Mouse (Mus musculus) adipose tissue, adult 10 weeks (tissue): Measurements from ENCODE around the gene Rps19bp1. TPM values are rescaled to one million over a fixed set of nuclear protein-coding genes. Genes with fewer than 3 reads are reported as not detected.

Source experiments
- polyA plus RNA-seq: library from polyadenylated mRNA; stranded (reverse); fragments of 350-450 nt; fragmentation: Illumina TruSeq; extraction: RNeasy Lipid Tissue Mini Kit (QIAGEN cat#74804); gene quantifications from one replicate; pipeline ENCODE4 v1.2.3, GENCODE M21; 2014; ENCODE audit warnings: low read depth, low replicate concordance

The Rps19bp1 gene
- 31.2 TPM for polyA plus RNA-seq

GRCm38 (mm10) chr15:80263610-80264575 is at the start of gene Rps19bp1:
TSS of gene Rps19bp1 (minus strand) at chr15:80264315.

GRCm38 (mm10) chr15:80286851-80287415 is 22.8 kb upstream of the Rps19bp1 start, which contains the start of gene Cacna1i:
TSS of gene Cacna1i (plus strand) at chr15:80287238.

DNA sequence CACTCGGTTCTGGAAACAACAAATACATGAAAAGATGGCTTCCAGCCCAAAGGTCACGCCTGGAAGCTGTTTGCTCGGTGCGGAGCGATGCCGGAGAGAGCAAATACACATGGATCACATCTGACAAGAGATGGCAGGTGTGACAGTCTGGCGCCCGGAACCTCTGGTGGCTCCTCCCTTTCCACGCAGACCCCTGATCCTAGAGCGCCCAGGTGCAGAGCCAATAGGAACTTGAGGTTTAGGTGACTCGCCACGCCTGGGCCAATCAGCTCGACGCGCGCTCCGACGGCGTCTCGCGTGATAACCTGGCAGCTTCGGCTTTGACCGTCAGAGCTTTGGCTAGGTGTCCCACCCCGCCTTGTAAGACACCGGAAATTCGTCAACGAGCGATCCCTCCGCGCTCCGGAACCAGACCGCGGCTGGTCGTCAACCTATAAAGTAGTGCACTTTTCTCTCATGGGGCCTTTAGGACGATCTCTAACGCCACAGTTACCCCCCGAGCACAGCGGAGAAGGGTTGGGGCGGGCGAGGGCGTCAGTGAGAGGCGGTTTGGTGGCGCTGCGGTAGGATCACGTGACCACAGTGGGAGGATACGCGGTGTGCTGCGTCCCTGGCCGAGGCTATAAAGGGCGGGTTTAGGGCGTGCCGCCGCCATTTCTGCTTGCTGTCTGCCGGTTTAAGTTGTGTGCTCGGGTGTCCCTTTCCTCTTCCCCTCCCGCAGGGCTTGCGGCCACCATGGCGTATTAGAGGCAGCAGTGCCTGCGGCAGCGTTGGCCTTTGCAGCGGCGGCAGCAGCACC is 9.1 kb downstream of the Rps19bp1 start, which contains the start of gene Atf4:
Gene Atf4 (plus strand): TSS at position 338 of the 799 bp plus-strand sequence.

GRCm38 (mm10) chr15:80235535-80235934 is 28.6 kb downstream of the Rps19bp1 start, which contains the start of gene AC140267.1:
TSS of gene AC140267.1 (plus strand) at chr15:80235835.

DNA sequence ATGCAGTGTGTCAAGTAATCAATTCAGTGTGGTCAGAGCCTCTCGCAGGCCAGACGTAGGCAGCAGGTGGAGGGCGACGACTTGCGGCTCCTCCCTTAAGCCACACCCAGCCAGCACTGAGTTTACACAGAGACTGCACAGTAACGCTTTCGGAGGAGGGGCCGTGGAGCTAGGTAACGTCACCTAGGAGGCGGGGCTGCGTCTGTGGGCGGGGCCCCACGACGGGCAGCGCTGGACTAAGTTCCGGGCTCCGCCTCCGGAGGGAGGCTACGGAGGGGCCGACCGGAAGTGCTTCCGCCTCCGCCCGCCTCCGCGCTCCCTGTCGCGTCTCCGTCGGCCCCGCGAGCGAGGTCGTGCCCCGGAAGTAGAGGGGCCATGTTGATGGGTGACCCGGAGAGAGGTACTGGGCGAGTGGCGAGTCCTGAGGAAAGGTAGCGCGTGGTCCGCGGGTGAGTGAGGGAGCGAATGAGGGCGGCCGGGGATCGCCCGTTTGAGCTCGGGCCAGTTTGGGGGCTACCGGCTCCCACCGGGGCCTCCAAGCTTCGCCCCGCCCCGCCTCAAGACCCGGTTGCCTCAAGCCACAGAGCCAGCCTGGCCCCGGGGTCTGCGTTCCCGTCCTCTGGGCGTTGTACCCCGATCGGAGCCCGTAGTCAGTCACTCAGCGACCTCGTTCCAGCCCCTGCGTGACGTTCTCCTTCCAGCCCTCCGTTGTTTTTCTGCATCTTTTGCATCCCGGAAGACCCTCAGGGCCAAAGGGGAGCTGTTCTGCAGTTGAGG is 30.2 kb downstream of the Rps19bp1 start, which contains the start of gene Mief1:
Gene Mief1 (plus strand): TSS at position 286 of the 777 bp plus-strand sequence.

Other genes with a start within 250 kb of the Rps19bp1 start
- 18.1 TPM for gene Pdgfb, start 249.3 kb downstream of the Rps19bp1 start, polyA plus RNA-seq
- 4.1 TPM for gene Syngr1, start 173.0 kb downstream of the Rps19bp1 start, polyA plus RNA-seq
- gene Rpl3, start 172.4 kb downstream of the Rps19bp1 start, polyA plus RNA-seq, result 1,167 TPM
- gene Tab1, start 131.2 kb downstream of the Rps19bp1 start, polyA plus RNA-seq, result 11.9 TPM
- gene Mgat3, start 90.6 kb downstream of the Rps19bp1 start, polyA plus RNA-seq, result 8.3 TPM
- gene Mief1, start 30.3 kb downstream of the Rps19bp1 start, polyA plus RNA-seq, result 12.3 TPM
- gene AC140267.1, start 28.5 kb downstream of the Rps19bp1 start, polyA plus RNA-seq, result not detected
- 152 TPM for gene Atf4, start 9.1 kb downstream of the Rps19bp1 start, polyA plus RNA-seq
- gene Cacna1i, start 22.9 kb upstream of the Rps19bp1 start, polyA plus RNA-seq, result 0.66 TPM